Mouse (Mus musculus): ENCODE measurements around the gene Lonp1. TPM values are rescaled to one million over a fixed set of nuclear protein-coding genes. Genes with fewer than 3 reads are reported as not detected.

Lonp1 gene
- polyA plus RNA-seq, 1 experiment from 2014 or later, result 48.3 TPM

Other genes with a start within 250 kb of the Lonp1 start
- gene Ptprs, start 150.4 kb downstream of the Lonp1 start, polyA plus RNA-seq (2014; fragmentation: Nextera tagmentation; extraction: Ambion mirVana), result 80.1 and 81.5 TPM in 2 replicates
- gene Znrf4, start 114.5 kb downstream of the Lonp1 start, polyA plus RNA-seq (2014; fragmentation: Nextera tagmentation; extraction: Ambion mirVana), result not detected in 2 replicates
- gene Gm20219, start 72.5 kb downstream of the Lonp1 start, polyA plus RNA-seq (2014; fragmentation: Nextera tagmentation; extraction: Ambion mirVana), result 0.70 and 0.77 TPM in 2 replicates
- 37.2 and 45.3 TPM in 2 replicates for gene Safb2, start 42.3 kb downstream of the Lonp1 start, polyA plus RNA-seq (2014; fragmentation: Nextera tagmentation; extraction: Ambion mirVana)
- gene Safb, start 42.1 kb downstream of the Lonp1 start, polyA plus RNA-seq (2014; fragmentation: Nextera tagmentation; extraction: Ambion mirVana), result 94.1 and 109 TPM in 2 replicates
- 209 and 219 TPM in 2 replicates for gene 2410015M20Rik, start 17.1 kb downstream of the Lonp1 start, polyA plus RNA-seq (2014; fragmentation: Nextera tagmentation; extraction: Ambion mirVana)
- gene Rpl36, start 13.5 kb downstream of the Lonp1 start, polyA plus RNA-seq (2014; fragmentation: Nextera tagmentation; extraction: Ambion mirVana), result 1,376 and 1,538 TPM in 2 replicates
- gene Catsperd, start 1.3 kb upstream of the Lonp1 start, polyA plus RNA-seq (2014; fragmentation: Nextera tagmentation; extraction: Ambion mirVana), result 0.70 and 0.71 TPM in 2 replicates
- gene Ranbp3, start 46.4 kb upstream of the Lonp1 start, polyA plus RNA-seq (2014; fragmentation: Nextera tagmentation; extraction: Ambion mirVana), result 105 and 115 TPM in 2 replicates
- gene Ndufa11, start 90.9 kb upstream of the Lonp1 start, polyA plus RNA-seq (2014; fragmentation: Nextera tagmentation; extraction: Ambion mirVana), result 352 and 362 TPM in 2 replicates
- 14.7 and 15.5 TPM in 2 replicates for gene Vmac, start 91.1 kb upstream of the Lonp1 start, polyA plus RNA-seq (2014; fragmentation: Nextera tagmentation; extraction: Ambion mirVana)
- gene Nrtn, start 130.6 kb upstream of the Lonp1 start, polyA plus RNA-seq (2014; fragmentation: Nextera tagmentation; extraction: Ambion mirVana), result 6.7 and 7.8 TPM in 2 replicates
- 30.1 and 32.3 TPM in 2 replicates for gene Dus3l, start 137.9 kb upstream of the Lonp1 start, polyA plus RNA-seq (2014; fragmentation: Nextera tagmentation; extraction: Ambion mirVana)
- 0.66 and 0.72 TPM in 2 replicates for gene Prr22, start 143.4 kb upstream of the Lonp1 start, polyA plus RNA-seq (2014; fragmentation: Nextera tagmentation; extraction: Ambion mirVana)
- 2.3 and 2.4 TPM in 2 replicates for gene Rfx2, start 204.1 kb upstream of the Lonp1 start, polyA plus RNA-seq (2014; fragmentation: Nextera tagmentation; extraction: Ambion mirVana)
- gene Acsbg2, start 247.6 kb upstream of the Lonp1 start, polyA plus RNA-seq (2014; fragmentation: Nextera tagmentation; extraction: Ambion mirVana), result not detected in 2 replicates
- gene 1700061G19Rik, start 248.6 kb upstream of the Lonp1 start, polyA plus RNA-seq (2014; fragmentation: Nextera tagmentation; extraction: Ambion mirVana), result 0.13 and 0.22 TPM in 2 replicates

Data from embryonic facial prominence, embryonic 11.5 days (tissue).